Mouse (Mus musculus): Measurements from ENCODE around the gene Cdkal1. TPM values are rescaled to one million over a fixed set of nuclear protein-coding genes. Genes with fewer than 3 reads are reported as not detected.
A peak's percentile ranks its signal among the peaks of the same experiment; 100 is the strongest.

Gene Cdkal1
- polyA plus RNA-seq, 1 experiment, result 13.5 TPM

GRCm38 (mm10) chr13:29628607-29629006 lies 226.9 kb downstream of the Cdkal1 start:
- TF ChIP-seq CTCF (IDR thresholded peaks at IDR 0.05; ENCODE audit: low read depth, low read length), result no peak
- Histone ChIP-seq H3K4me1 (ENCODE audit: control insufficient read depth, insufficient read depth, low read length) (peaks cover 38% of the 10 kb centered on the region), H3K27ac (ENCODE audit: insufficient read depth, low read depth, low read length) (no peak overlapping the region), H3K4me3 (ENCODE audit: insufficient read depth, low read length) (no peak overlapping the region)

- Histone ChIP-seq H3K4me1 (ENCODE audit: control insufficient read depth, insufficient read depth, low read length) (peaks cover 34% of the 10 kb centered on the region), H3K4me3 (ENCODE audit: insufficient read depth, low read length) (no peak overlapping the region), H3K27ac (ENCODE audit: insufficient read depth, low read depth, low read length) (peak overlapping the region; percentile 47)
- TF ChIP-seq CTCF (IDR thresholded peaks at IDR 0.05; ENCODE audit: low read depth, low read length) (no peak), POLR2A (IDR thresholded peaks at IDR 0.05; ENCODE audit: borderline replicate concordance, low read depth, low read length) (no peak)
These were observed 227.9 kb downstream of the Cdkal1 start for GRCm38 (mm10) chr13:29627438-29628124.

DNA sequence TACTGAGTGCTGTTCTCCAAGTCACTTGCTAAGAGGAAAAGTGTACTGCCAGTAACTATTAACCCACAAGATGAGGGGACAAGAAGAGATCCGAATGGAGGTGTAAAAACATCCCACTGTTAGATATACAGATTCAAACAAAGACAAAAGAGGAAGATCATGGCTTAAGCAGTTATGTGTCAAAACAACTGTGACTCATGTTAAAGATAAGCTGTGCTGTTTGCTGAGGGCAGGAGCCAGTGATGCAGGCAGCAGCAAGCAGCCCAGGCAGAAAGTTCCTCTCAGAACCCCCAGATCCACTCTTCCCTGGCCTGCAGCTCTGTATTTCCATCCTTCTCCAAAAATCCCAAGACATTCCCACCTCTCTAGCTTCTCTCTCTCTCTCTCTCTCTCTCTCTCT lies 230.5 kb downstream of the Cdkal1 start:
- no peak overlapping the region for H3K4me3 ChIP-seq (ENCODE audit: insufficient read depth, low read length)
- TF ChIP-seq POLR2A (IDR thresholded peaks at IDR 0.05; ENCODE audit: borderline replicate concordance, low read depth, low read length) (no peak), CTCF (IDR thresholded peaks at IDR 0.05; ENCODE audit: low read depth, low read length) (no peak)
- peaks cover 26% of the 10 kb centered on the region for H3K4me1 ChIP-seq (ENCODE audit: control insufficient read depth, insufficient read depth, low read length)
- H3K27ac ChIP-seq (ENCODE audit: insufficient read depth, low read depth, low read length), result peak overlapping the region; percentile 75

- TF ChIP-seq POLR2A (IDR thresholded peaks at IDR 0.05; ENCODE audit: borderline replicate concordance, low read depth, low read length), result no peak
- no peak for TF ChIP-seq CTCF (IDR thresholded peaks at IDR 0.05; ENCODE audit: low read depth, low read length)
- no peak overlapping the region for H3K27ac ChIP-seq (ENCODE audit: insufficient read depth, low read depth, low read length)
- no peak overlapping the region for H3K4me3 ChIP-seq (ENCODE audit: insufficient read depth, low read length)
- peaks cover 28% of the 10 kb centered on the region for H3K4me1 ChIP-seq (ENCODE audit: control insufficient read depth, insufficient read depth, low read length)
These were observed 231.7 kb downstream of the Cdkal1 start for GRCm38 (mm10) chr13:29623636-29624239.

- Histone ChIP-seq H3K4me3 (ENCODE audit: insufficient read depth, low read length) (no peak overlapping the region), H3K4me1 (ENCODE audit: control insufficient read depth, insufficient read depth, low read length) (peaks cover 13% of the 10 kb centered on the region), H3K27ac (ENCODE audit: insufficient read depth, low read depth, low read length) (no peak overlapping the region)
- TF ChIP-seq CTCF (IDR thresholded peaks at IDR 0.05; ENCODE audit: low read depth, low read length), result no peak
- TF ChIP-seq POLR2A (IDR thresholded peaks at IDR 0.05; ENCODE audit: borderline replicate concordance, low read depth, low read length), result no peak
These were observed 233.6 kb downstream of the Cdkal1 start for GRCm38 (mm10) chr13:29621881-29622280.

DNA sequence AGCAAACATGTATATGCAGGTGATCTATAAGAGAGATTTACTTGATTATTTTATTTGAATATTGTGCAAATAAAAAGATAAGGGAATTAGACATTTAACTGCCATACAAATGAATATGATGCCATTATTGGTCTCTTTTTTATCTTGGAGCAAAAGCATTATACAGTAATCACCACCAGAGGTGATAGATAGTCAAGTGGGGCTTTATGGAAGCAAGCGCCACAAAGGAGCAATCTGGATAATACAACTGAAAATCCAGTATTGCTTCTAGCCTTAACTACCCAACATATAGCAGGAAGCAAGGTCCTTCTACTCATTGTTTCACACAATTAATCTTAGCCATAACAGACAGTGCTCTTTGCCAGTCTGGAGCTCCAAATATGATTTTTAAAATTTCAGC lies 234.1 kb downstream of the Cdkal1 start:
- H3K4me1 ChIP-seq (ENCODE audit: control insufficient read depth, insufficient read depth, low read length), result peaks cover 14% of the 10 kb centered on the region
- H3K4me3 ChIP-seq (ENCODE audit: insufficient read depth, low read length), result no peak overlapping the region
- TF ChIP-seq CTCF (IDR thresholded peaks at IDR 0.05; ENCODE audit: low read depth, low read length) (no peak), POLR2A (IDR thresholded peaks at IDR 0.05; ENCODE audit: borderline replicate concordance, low read depth, low read length) (no peak)
- H3K27ac ChIP-seq (ENCODE audit: insufficient read depth, low read depth, low read length), result no peak overlapping the region

DNA sequence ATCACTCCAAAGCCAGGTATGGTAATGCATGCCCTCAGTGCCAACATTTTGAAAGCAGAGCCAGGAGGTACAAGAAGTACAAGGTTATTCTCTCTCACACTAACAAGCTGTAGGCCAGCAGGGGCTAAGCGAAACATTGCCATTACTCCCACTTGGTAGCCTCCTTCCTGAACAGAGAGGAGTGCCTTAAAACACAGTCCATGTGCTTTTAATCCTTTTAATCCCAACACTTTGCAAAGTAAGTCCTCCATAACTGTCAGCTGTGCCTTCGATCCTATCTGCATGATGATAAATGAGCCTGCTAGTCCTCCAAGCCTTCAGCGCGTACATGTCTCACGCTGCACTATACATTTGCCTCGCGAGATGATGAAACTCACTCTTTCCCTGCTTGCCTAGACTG lies 234.6 kb downstream of the Cdkal1 start:
- Histone ChIP-seq H3K4me1 (ENCODE audit: control insufficient read depth, insufficient read depth, low read length) (peaks cover 16% of the 10 kb centered on the region), H3K4me3 (ENCODE audit: insufficient read depth, low read length) (no peak overlapping the region), H3K27ac (ENCODE audit: insufficient read depth, low read depth, low read length) (no peak overlapping the region)
- TF ChIP-seq CTCF (IDR thresholded peaks at IDR 0.05; ENCODE audit: low read depth, low read length) (no peak), POLR2A (IDR thresholded peaks at IDR 0.05; ENCODE audit: borderline replicate concordance, low read depth, low read length) (no peak)

DNA sequence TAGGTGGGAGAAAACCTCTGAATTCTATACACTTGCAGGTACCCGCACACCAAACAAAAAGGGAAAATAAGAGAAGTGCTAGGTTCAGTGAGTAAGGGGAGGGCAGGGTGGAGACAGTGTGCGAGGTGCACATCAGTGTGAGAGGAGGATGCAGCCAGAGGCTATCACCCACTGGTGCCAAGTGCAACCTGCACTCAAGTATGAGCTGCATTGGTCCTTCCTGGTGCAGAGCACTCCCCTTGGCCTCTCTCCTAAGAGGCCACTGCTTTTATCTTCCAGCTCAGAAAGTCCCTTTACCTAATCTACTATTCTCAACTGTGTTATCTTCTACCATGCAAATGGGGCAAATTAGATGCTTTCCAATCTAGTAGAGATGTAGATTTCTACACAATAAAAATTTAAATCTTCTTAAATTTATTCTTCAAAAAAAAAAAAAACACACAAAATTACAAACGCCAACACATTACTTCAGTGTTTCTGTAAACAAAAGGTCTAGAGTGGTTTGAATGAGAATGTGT lies 238.8 kb downstream of the Cdkal1 start:
- Histone ChIP-seq H3K27ac (ENCODE audit: insufficient read depth, low read depth, low read length) (no peak overlapping the region), H3K4me3 (ENCODE audit: insufficient read depth, low read length) (no peak overlapping the region), H3K4me1 (ENCODE audit: control insufficient read depth, insufficient read depth, low read length) (peaks cover 8% of the 10 kb centered on the region)
- no peak for TF ChIP-seq CTCF (IDR thresholded peaks at IDR 0.05; ENCODE audit: low read depth, low read length)

DNA sequence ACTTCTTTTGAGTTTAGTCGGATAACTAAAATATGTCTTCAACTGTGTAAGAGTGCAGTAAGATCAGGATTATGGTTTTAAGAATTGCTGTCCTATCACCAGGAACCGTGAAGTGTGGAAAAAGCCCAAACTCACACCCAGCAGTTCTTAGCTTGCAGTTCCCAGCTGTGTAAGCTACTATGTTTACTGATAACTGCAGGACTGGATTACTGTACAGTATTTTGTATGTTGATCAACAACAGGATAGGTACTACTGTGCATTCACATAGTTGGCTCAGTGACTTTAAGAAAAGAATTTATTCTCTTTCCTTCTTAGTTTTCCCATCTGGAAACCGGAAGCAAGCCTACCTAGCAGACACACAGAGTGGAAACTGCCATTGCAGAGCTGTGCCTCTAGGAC lies 239.5 kb downstream of the Cdkal1 start:
- no peak overlapping the region for H3K4me3 ChIP-seq (ENCODE audit: insufficient read depth, low read length)
- H3K4me1 ChIP-seq (ENCODE audit: control insufficient read depth, insufficient read depth, low read length), result peaks cover 11% of the 10 kb centered on the region
- no peak overlapping the region for H3K27ac ChIP-seq (ENCODE audit: insufficient read depth, low read depth, low read length)
- TF ChIP-seq CTCF (IDR thresholded peaks at IDR 0.05; ENCODE audit: low read depth, low read length) (no peak), POLR2A (IDR thresholded peaks at IDR 0.05; ENCODE audit: borderline replicate concordance, low read depth, low read length) (no peak)

- TF ChIP-seq CTCF (IDR thresholded peaks at IDR 0.05; ENCODE audit: low read depth, low read length), result no peak
- no peak for TF ChIP-seq POLR2A (IDR thresholded peaks at IDR 0.05; ENCODE audit: borderline replicate concordance, low read depth, low read length)
- no peak overlapping the region for H3K27ac ChIP-seq (ENCODE audit: insufficient read depth, low read depth, low read length)
- no peak overlapping the region for H3K4me3 ChIP-seq (ENCODE audit: insufficient read depth, low read length)
- peaks cover 18% of the 10 kb centered on the region for H3K4me1 ChIP-seq (ENCODE audit: control insufficient read depth, insufficient read depth, low read length)
These were observed 240.4 kb downstream of the Cdkal1 start for GRCm38 (mm10) chr13:29615081-29615480.

Data from bone marrow macrophage, adult 2 months (primary cell).